Mouse (Mus musculus) spleen, postnatal 4 days (tissue): ENCODE measurements at regions not wholly inside any gene's neighbourhood (a gene's known extent, or its start where the extent isn't known, plus 50 kb on each side); places are given as distances from the start of the nearest gene placed in this dataset.

Source experiments
- DNase-seq, 2 experiments: peaks; one replicate each; pipeline ENCODE4 v3.0.0; 2022; ENCODE audit warnings: low spot score in 2 of 2

- DNase-seq: no peak
Observed at GRCm38 (mm10) chr13:106562161-106562560, 374.6 kb downstream of the Ipo11 start.

- DNase-seq: no peak
Observed at GRCm38 (mm10) chr13:106525406-106526206, 411.2 kb downstream of the Ipo11 start.

- no peak for DNase-seq
Observed at GRCm38 (mm10) chr13:106514510-106515169, 422.1 kb downstream of the Ipo11 start.

GRCm38 (mm10) chr13:106513669-106514068, 423.1 kb downstream of the Ipo11 start:
- no peak for DNase-seq

- DNase-seq: no peak
Observed at GRCm38 (mm10) chr13:106510435-106510834, 426.3 kb downstream of the Ipo11 start.

- DNase-seq: no peak
Observed at GRCm38 (mm10) chr13:106501273-106501672, 435.5 kb downstream of the Ipo11 start.

- no peak for DNase-seq
Observed at GRCm38 (mm10) chr13:106471264-106471663, 465.5 kb downstream of the Ipo11 start.

- DNase-seq: no peak
Observed at GRCm38 (mm10) chr13:106454366-106454927, 482.3 kb downstream of the Ipo11 start.

- no peak for DNase-seq
Observed at GRCm38 (mm10) chr13:106432165-106432564, 504.6 kb downstream of the Ipo11 start.

- no peak for DNase-seq
Observed at GRCm38 (mm10) chr13:106406608-106407038, 530.1 kb downstream of the Ipo11 start.

- no peak for DNase-seq
Observed at GRCm38 (mm10) chr13:106392642-106393041, 544.1 kb downstream of the Ipo11 start.

- no peak for DNase-seq
Observed at GRCm38 (mm10) chr13:106388634-106389033, 548.1 kb downstream of the Ipo11 start.

GRCm38 (mm10) chr13:106367589-106367988, 569.2 kb downstream of the Ipo11 start:
- no peak for DNase-seq

- DNase-seq: no peak
Observed at GRCm38 (mm10) chr13:106352614-106353409, 583.9 kb downstream of the Ipo11 start.

- no peak for DNase-seq
Observed at GRCm38 (mm10) chr13:106332025-106332424, 604.7 kb downstream of the Ipo11 start.

GRCm38 (mm10) chr13:106318980-106319379, 617.8 kb downstream of the Ipo11 start:
- no peak for DNase-seq

GRCm38 (mm10) chr13:106318476-106318875, 618.3 kb downstream of the Ipo11 start:
- no peak for DNase-seq

GRCm38 (mm10) chr13:106317300-106317699, 619.5 kb downstream of the Ipo11 start:
- no peak for DNase-seq

- no peak for DNase-seq
Observed at GRCm38 (mm10) chr13:106281181-106281580, 655.6 kb downstream of the Ipo11 start.

- DNase-seq: no peak
Observed at GRCm38 (mm10) chr13:106259874-106260273, 676.9 kb downstream of the Ipo11 start.
